Mouse (Mus musculus) spleen, embryonic (tissue): ENCODE measurements around the gene Fbxo30.
"Not testable (repeated sequence)": the region's sequence is repeated elsewhere in the genome, so short reads cannot be mapped to it uniquely, and the experiment has no call there.

ENCODE experiments used
- CTCF ChIA-PET: fragments of 350-600 bp; sonication (Branson Sonifier 250); formaldehyde crosslinking; loops from one replicate; lab custom pipeline; 2022; lab: Charles Lee

The Fbxo30 gene

GRCm38 (mm10) chr10:11280578-11281463, at the start of gene Fbxo30:
Gene Fbxo30, plus strand, starts transcription at chr10:11281330.
- CTCF ChIA-PET: no interaction called here

GRCm38 (mm10) chr10:11233208-11233607, 47.9 kb upstream of the Fbxo30 start:
- CTCF ChIA-PET: interaction anchor here (0.6 kb wide), 1 partner anchor 1602 kb away, joined by 3 read pairs; no protein-coding TSS in a partner anchor

- CTCF ChIA-PET: not testable (repeated sequence)
These were observed 38.1 kb upstream of the Fbxo30 start for GRCm38 (mm10) chr10:11242988-11243387.

GRCm38 (mm10) chr10:11248210-11248609, 32.9 kb upstream of the Fbxo30 start:
- CTCF ChIA-PET: no interaction called here

GRCm38 (mm10) chr10:11250247-11250997, 30.7 kb upstream of the Fbxo30 start:
- CTCF ChIA-PET: no interaction called here

GRCm38 (mm10) chr10:11253581-11253980, 27.5 kb upstream of the Fbxo30 start:
- CTCF ChIA-PET: not testable (repeated sequence)

- CTCF ChIA-PET: no interaction called here
These were observed 21.0 kb upstream of the Fbxo30 start for GRCm38 (mm10) chr10:11260119-11260518.

GRCm38 (mm10) chr10:11262292-11262691, 18.8 kb upstream of the Fbxo30 start:
- CTCF ChIA-PET: not testable (repeated sequence)

GRCm38 (mm10) chr10:11263795-11264194, 17.3 kb upstream of the Fbxo30 start:
- CTCF ChIA-PET: not testable (repeated sequence)

- CTCF ChIA-PET: no interaction called here
These were observed 12.0 kb upstream of the Fbxo30 start for GRCm38 (mm10) chr10:11269165-11269564.

- CTCF ChIA-PET: no interaction called here
These were observed 6.7 kb upstream of the Fbxo30 start for GRCm38 (mm10) chr10:11274431-11274830.

GRCm38 (mm10) chr10:11280235-11280577, 924 bp upstream of the Fbxo30 start:
- CTCF ChIA-PET: no interaction called here

- CTCF ChIA-PET: no interaction called here
These were observed 572 bp downstream of the Fbxo30 start for GRCm38 (mm10) chr10:11281498-11282305.

GRCm38 (mm10) chr10:11282306-11282631, 1.1 kb downstream of the Fbxo30 start:
- CTCF ChIA-PET: no interaction called here

- CTCF ChIA-PET: no interaction called here
These were observed 17.3 kb downstream of the Fbxo30 start for GRCm38 (mm10) chr10:11298418-11298817.

- CTCF ChIA-PET: no interaction called here
These were observed 24.4 kb downstream of the Fbxo30 start for GRCm38 (mm10) chr10:11305365-11306053.

- CTCF ChIA-PET: no interaction called here
These were observed 24.9 kb downstream of the Fbxo30 start for GRCm38 (mm10) chr10:11306054-11306367.

GRCm38 (mm10) chr10:11309866-11310265, 28.7 kb downstream of the Fbxo30 start:
- CTCF ChIA-PET: no interaction called here

- CTCF ChIA-PET: no interaction called here
These were observed 29.4 kb downstream of the Fbxo30 start for GRCm38 (mm10) chr10:11310481-11310880.

- CTCF ChIA-PET: not testable (repeated sequence)
These were observed 36.8 kb downstream of the Fbxo30 start for GRCm38 (mm10) chr10:11317856-11318454.

- CTCF ChIA-PET: no interaction called here
These were observed 38.4 kb downstream of the Fbxo30 start for GRCm38 (mm10) chr10:11319446-11319970.
